Mouse (Mus musculus): ENCODE measurements around the gene Prdm11.

Gene Prdm11

DNA sequence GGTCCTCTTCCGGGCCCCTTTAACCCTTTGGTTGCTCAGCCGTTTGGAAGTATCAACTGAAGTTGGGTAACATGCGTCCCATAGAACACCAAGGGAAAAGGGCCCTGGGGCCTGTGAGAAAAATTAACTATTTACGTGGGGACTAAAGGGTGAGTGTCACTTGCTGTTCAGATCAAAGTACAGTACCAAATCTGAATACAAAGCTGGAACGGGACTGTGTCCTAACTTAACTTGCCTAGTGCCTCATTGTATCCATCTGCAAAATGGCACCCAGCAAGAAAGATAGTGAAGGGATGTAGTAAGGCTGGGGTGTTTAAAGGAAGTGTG is 505 bp upstream of the Prdm11 start:
- DNase-seq (ENCODE audit: low spot score) = no peak

- peak; percentile 91 for DNase-seq (ENCODE audit: low spot score)
Measured at GRCm38 (mm10) chr2:93045129-93045817, 694 bp downstream of the Prdm11 start.

- no peak for DNase-seq (ENCODE audit: low spot score)
Measured at GRCm38 (mm10) chr2:93043449-93044157, 2.4 kb downstream of the Prdm11 start.

DNA sequence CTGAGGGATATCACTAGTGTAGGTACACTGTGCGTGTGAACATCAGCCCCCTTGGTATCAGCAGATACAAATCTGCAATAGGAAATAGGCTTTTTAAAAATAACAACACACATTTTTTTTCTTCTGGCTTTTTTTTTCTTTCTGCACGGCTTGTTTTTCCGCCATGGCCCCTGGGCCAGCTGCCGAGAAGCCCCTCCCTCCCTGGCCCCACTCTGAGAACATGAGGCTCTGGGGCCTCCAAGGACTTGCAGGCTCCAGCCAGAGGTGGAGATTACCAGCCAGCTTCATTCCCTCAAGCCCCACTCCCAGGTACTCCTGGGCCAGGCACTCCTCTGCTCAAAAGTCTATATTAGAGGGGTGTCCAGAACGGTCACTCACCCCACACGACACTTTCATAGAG is 4.5 kb downstream of the Prdm11 start:
- DNase-seq (ENCODE audit: low spot score) = no peak

DNA sequence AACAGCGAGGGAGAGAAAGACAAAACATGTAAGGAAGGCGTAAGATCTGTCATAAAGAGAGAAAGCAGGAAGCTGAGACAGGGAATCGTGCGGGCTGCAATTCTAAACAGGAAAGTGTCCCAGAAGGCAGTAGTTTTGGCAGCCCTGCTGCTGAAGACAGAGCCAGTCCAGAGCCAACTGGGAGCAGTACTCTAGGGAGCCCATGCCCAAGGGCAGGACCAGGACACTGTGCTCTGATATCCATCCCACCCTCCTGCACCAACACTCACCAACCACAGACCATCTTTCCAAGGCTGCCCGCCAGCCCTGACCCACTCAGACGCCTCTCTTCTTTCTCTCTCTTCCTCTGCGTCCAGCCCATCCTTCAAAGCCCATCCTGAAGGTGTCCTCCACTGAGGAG is 5.1 kb downstream of the Prdm11 start:
- DNase-seq (ENCODE audit: low spot score) = no peak

- DNase-seq (ENCODE audit: low spot score) = no peak
Measured at GRCm38 (mm10) chr2:93039706-93040105, 6.3 kb downstream of the Prdm11 start.

DNA sequence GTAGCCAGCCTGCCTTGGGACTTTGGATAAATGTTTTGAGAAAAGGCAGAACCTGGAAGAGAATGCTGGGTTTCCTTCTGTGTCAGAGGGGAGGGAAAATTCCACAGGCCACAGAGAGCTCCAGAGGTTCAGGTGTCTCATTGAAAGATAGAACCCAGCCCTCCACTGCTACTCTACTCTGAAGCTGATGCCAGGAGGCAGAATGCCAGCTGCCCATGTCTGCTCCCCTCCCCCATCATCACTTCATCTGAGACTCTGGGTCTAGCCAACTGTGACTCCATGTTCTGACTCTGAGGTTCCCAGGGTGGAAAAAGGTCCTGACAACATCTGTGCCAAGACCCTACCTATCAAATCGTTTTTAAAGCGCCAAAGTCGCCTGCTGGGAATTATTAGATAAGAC is 6.9 kb downstream of the Prdm11 start:
- no peak for DNase-seq (ENCODE audit: low spot score)

DNA sequence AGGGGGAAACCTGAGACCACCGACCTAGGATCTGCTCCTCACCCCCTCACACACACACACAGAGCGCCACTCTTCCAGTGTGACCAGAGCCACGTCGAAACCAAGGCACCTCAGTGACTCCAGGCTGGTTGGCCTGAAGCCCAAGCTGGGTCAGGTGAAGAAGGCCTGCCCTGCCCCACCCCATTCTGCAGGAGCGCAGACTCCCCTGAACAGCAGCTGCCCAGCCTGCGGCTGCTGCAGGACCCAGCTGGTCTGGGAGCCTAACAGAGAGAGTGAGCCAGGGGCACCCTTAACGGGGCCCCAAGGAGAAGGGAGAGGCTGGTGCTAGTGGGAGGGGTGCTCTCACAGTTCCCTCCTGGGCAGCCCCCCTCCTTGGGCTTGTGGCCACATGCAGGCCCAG is 10.3 kb downstream of the Prdm11 start:
- no peak for DNase-seq (ENCODE audit: low spot score)

GRCm38 (mm10) chr2:93032651-93033050 is 13.3 kb downstream of the Prdm11 start:
- DNase-seq (ENCODE audit: low spot score) = no peak

DNA sequence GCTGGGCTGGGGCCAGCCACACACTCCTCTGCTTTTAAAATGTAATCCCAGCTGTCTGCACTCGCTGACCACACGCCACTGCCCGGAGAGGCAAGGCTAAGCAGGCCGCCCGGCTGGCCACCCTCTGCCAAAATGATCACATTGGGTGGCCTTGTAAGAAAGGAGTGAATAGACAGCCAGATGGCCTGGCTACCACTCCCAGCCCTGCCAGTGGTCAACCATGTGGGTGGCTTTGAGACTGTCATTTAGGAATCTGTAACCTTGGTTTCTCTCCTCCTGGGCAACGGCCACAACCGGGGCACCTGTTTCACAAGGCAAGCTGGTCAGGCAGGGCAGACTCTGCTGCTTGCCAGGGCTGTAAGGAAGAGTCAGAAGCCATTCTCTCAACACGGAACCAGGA is 13.9 kb downstream of the Prdm11 start:
- no peak for DNase-seq (ENCODE audit: low spot score)

DNA sequence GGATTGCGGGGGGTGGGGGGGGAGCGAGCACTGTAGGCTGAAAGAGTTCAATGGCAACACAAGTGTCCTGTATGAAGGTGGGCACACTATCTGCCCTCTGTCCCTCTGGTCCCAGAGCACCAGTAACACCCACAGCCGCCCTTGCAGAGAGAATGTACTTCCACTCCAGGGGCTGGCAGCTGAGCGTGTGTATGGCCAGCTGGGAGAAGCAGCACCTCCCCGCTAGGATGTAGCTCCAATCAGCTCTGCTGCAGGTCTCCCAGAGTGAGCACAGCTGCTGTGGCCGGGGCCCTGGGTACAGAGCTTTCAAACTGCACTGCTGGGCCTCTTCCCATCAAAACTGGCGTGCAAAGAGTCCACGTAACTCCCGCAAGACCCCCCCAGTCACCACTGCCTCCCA is 14.9 kb downstream of the Prdm11 start:
- no peak for DNase-seq (ENCODE audit: low spot score)

DNA sequence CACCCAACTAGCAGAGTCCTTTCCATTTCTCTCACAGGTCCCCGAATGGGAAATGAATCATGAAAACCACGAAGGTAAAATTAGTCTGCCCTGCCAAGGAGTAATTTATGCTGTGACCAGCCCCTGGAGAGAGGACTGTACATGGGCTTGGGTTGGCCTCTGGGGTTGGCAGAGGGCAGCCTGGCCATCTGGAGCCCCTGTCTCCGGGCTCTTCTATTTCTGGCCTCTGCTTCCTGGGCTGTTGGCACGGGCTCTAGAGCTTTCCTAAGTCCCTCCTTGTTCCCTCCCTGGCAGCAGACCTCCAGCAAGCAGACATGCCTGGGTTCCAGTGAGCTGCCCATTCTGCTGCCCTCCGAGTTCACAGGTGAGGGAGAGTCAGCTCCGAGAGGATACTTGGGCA is 15.9 kb downstream of the Prdm11 start:
- no peak for DNase-seq (ENCODE audit: low spot score)

GRCm38 (mm10) chr2:93029267-93030060 is 16.5 kb downstream of the Prdm11 start:
- DNase-seq (ENCODE audit: low spot score) = no peak

DNA sequence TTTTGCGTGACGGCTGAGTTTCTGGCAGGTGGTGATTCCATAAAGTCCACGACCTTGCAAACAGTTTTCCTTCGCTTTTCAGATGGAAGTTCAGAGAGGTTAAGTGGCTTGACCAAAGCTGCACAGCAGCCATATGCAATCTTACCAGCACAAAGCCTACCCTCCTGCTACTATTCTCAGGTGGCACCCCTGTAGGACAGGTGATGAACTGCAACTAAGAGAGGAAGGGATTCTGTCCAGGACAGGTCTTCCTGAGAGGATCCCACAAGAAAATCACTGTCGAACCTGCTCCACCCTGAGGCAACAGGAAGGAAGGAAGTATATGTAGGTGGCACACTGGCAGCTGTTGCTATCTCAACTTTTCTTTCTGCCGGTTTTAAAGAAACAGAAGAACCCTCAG is 17.1 kb downstream of the Prdm11 start:
- no peak for DNase-seq (ENCODE audit: low spot score)

- DNase-seq (ENCODE audit: low spot score) = no peak
Measured at GRCm38 (mm10) chr2:93027713-93028112, 18.3 kb downstream of the Prdm11 start.

DNA sequence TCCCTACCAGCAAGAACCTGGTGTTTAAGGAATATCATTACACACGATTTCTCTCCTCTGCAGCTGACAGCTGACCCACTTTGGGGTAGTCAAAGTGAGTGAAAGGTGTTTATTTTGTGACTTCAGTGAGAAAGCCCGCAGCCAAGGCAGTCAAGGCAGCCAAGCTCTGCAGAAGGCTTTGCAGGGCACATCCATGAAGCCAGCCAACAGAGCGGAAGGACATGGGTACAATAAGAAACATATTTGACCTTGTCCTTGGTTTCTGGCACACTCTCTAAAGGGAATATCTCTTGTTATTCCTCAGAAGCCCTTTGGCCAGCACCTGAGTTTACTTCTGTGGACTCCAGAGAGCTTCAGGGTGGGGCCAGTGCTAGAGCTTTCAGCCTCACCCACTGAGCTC is 21.5 kb downstream of the Prdm11 start:
- no peak for DNase-seq (ENCODE audit: low spot score)

- DNase-seq (ENCODE audit: low spot score) = no peak
Measured at GRCm38 (mm10) chr2:93018854-93019253, 27.1 kb downstream of the Prdm11 start.

DNA sequence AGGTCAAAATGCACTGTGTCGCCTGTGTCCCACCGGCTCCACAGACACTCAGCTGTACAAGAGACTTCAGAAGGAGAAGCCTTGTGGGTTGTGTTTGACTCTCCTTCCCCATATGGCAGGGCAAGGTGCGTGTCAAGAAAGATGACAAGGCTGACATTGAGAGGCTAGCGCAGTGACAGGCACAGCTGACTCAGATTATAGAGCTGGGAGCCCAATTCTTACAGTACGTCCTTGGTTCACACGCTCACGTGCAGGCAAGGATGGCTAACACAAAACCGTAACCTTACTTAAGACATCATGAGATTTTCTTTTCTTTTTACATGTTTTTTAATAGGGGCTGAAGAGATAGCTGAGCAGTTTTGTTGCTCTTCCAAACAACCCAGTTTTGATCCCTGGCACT is 28.8 kb downstream of the Prdm11 start:
- no peak for DNase-seq (ENCODE audit: low spot score)

DNA sequence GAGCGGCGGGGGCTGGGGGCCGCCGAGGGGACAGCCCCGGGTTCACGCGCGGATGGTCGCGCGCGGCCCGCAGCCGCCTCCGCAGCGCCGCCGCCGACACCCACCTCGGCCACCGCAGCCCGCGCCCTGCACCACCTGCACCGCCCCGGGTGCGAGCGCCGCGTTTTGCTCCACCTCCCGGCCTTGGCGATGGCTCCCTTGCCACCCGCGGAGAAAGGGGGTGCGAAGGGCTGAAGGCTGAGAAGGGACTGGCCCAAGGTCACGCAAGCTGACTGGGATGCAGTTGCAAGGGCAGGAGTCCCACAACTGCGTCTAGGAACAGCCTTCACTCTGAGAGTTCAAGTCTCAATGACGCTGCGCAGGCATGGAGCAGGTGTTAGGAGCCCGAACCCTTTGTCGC is 30.9 kb downstream of the Prdm11 start:
- peak; percentile 22 for DNase-seq (ENCODE audit: low spot score)

GRCm38 (mm10) chr2:93014093-93014937 is 31.7 kb downstream of the Prdm11 start:
- peak; percentile 46 for DNase-seq (ENCODE audit: low spot score)

GRCm38 (mm10) chr2:93013415-93014092 is 32.4 kb downstream of the Prdm11 start:
- no peak for DNase-seq (ENCODE audit: low spot score)

DNA sequence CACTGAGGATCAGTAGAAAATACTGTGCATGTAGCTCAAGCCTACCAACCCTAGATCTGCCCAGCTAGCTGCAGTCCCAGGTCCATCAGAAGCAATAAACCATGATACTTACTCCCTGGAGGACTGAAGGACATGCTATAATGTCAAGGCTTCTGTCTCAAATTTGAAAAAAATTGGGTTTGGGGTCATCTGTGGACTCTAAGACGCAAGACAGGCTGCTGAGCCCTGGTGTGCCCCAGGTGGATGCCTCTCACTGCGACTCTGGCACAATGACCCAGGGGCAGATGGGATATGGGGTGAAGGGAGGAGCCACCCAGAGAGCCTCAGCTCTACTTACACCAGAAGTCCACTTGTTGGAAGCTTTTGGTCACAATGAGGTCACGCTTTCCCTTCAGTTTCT is 33.0 kb downstream of the Prdm11 start:
- no peak for DNase-seq (ENCODE audit: low spot score)
